Mouse (Mus musculus) A20 (cell line): Measurements from ENCODE around the gene Gm10486.
"Not testable (repeated sequence)": the region's sequence is repeated elsewhere in the genome, so short reads cannot be mapped to it uniquely, and the experiment has no call there.

Experiments
- DNase-seq: peaks from one replicate; pipeline ENCODE4 v3.0.0-alpha.2; 2011; ENCODE audit warnings: low read depth, low spot score

Gm10486 gene

GRCm38 (mm10) chrX:35067084-35067483 lies at the start of gene Gm10486:
Gene Gm10486, plus strand, starts transcription at chrX:35067384.
- DNase-seq, result not testable (repeated sequence)
